Mouse (Mus musculus): ENCODE measurements at regions not wholly inside any gene's neighbourhood (a gene's known extent, or its start where the extent isn't known, plus 50 kb on each side); places are given as distances from the start of the nearest gene placed in this dataset.

GRCm38 (mm10) chr2:167847281-167848077 is 84.4 kb upstream of the Ptpn1 start:
- no peak for DNase-seq

GRCm38 (mm10) chr2:167845370-167845769 is 86.5 kb upstream of the Ptpn1 start:
- DNase-seq: no peak

GRCm38 (mm10) chr2:167844556-167844955 is 87.3 kb upstream of the Ptpn1 start:
- DNase-seq: no peak

DNA sequence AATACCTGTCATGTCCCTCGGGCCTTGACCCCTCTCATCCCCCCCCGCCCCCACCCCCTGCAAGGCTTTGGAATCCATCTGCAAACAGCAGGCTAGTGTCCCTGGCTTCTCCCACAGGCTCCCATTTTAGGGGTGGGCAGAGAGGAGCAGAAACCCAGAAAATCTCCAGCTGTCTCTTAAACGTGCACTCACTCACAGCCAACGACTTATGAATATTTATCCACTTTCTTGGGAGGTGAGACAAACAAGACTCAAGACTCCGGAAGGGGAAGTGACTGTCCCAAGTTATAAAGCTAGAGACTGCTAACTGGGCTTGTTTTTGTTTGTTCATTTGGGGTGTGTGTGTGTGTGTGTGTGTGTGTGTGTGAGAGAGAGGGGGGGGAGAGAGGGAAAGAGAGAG is 87.9 kb upstream of the Ptpn1 start:
- DNase-seq: no peak

GRCm38 (mm10) chr2:167842993-167843392 is 88.9 kb upstream of the Ptpn1 start:
- no peak for DNase-seq

- DNase-seq: no peak
Measured at GRCm38 (mm10) chr2:167842473-167842872, 89.4 kb upstream of the Ptpn1 start.

DNA sequence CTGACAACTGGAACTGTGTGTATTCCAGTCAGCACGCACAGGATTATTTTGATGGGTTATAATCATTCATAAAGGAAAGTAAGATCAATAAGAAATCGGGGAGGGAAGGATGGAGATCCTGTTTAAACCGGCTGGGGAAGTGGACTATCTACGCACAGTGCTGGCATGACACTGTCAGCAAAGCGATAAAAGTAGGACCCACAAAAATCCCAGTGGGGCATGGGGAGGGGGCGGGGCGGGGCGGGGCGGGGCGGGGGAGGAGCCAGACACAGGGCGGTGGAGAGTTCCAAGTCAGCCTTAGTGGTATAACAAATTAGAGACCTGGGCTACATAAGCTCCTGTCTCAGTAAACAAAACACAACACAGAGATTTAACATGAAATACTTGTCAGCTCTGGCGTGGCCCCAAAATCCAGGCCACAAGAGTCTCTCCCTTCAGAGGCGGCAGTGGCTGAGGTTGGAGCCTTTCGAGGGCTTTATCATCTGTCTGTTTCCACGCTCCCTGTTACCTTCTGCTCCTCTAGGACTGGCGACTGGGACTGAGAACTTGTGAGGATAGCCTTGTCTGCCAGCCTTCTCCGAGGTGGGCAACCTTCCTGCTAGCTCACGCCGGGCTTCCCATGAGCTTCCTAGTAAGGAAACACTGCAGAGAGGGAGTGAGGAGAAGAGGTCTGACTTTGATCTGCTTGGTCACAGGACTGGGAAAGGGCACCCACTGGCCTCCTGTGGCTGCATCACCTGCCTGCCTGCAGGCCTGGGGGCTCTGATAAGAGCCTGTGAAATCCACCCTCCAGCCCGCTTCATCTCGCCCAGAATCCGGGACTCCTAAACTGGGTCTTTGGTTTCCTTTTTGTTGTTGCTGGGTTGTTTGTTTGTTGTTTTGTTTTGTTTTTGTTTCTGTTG is 90.3 kb upstream of the Ptpn1 start:
- no peak for DNase-seq

DNA sequence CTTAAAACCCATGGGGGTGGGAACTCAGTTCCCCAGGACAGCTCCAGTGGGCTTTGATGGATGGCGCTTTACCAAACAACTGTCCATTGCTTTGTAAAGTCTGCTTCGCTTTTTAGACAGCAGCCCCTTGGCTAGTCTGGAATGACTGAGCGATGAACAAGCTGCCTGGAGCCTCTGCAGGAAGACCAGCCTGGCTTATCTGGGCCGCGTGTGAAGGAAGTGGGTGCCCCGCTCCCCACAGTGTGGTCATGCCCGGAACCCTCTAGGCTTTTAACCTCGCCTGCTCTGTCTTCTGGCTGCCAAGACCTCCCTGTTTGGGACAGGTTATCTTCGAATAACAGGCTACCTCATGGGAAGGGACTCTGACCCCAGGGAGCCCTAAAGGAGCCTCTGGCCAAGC is 91.5 kb upstream of the Ptpn1 start:
- no peak for DNase-seq

DNA sequence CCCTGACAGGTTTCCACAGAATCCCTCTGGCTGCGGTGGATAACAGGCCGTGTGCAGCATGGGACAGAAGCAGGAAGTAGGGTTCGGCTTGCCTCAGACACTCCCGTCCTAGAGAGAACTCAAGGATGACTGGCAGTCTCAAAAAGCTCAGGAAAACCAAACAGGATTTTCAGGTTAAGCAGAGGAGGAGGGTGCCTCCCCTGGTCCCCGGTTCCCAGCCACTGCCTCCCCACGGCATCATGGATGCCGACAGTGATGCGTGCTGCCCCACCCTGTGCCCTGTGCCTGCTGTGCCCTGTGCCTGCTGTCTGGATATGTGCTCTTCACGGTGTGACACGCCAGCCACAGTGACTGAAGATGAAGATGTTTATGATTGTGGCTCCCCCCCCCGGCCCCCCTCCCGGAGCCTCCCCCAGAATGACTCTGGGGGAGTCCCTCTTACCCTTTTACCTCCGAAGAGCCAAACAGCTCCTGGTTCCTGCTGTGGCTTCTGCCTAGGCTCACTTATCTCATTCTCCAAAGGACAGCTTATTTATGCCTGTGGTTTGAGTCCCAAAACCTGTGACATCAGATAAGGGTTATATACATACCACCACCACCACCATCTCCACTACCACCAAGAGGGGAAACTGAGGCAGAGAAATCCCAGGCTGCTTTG is 92.4 kb upstream of the Ptpn1 start:
- no peak for DNase-seq

DNA sequence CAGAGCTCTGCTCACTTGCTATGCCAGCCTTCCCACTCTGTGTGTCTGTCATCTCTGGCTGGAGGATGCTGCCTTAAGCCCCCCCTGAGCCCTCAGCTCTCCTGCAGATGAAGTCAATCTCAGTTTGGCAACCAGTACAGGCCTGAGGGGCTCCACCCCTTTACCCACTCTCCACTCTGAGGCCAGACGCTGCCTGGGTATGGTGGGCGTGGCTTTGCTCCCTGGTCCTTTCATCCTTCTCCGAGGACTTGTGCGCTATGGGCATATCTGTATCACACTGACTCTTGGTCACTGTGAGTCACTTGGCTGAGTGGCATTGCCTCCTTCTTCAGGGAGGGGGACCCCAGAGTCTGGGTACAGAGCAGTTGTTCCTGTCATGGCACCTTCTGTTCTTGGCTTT is 94.3 kb upstream of the Ptpn1 start:
- DNase-seq: no peak

- no peak for DNase-seq
Measured at GRCm38 (mm10) chr2:167836611-167837010, 95.2 kb upstream of the Ptpn1 start.

- DNase-seq: no peak
Measured at GRCm38 (mm10) chr2:167834605-167835004, 97.3 kb upstream of the Ptpn1 start.

GRCm38 (mm10) chr2:167833290-167833953 is 98.4 kb upstream of the Ptpn1 start:
- DNase-seq: no peak

DNA sequence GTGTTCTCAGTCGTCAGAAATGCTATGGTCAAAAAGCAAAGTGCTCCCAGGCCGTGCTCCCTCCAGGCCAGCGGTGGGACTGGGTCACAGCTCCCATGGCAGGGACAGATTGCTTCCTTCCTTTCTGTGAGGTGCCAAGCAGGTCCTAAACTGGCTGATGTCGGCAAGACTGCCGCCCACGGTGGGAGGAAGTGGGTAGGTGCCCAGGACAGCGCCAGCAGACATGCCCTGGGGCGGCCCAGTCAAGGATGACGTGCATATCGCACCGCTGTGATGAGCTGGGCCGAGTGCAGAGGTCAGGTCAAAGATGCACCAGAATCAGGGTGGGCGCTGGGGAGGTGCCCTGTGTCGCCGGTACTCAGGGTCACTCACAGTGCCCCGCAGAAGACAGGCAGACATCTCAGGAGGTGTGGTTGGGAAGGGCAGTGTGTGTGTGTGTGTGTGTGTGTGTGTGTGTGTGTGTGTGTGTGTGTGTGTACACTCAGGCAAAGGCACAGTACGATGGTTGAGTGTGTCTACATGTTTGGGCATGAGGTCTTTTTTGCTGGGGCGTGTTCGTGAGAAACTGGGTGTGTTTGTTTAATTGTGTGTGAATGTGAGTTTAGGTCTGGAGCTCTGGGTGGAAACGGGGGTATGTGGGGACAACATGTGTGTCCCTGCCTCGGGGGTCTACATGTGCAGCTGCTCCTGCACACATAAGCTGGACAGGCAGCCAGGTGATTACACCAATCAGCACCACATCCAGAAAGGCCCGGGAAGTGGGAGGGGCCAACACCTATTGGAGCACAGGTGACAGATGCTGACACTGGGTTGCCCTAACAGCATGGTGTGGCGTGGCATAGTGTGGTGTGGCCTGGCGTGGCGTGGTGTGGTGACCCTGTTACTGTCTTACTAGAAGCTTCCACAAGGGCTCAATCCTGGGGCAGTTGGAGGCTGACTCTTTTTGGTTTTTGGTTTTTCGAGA is 100.5 kb upstream of the Ptpn1 start:
- DNase-seq: peak; percentile 33

GRCm38 (mm10) chr2:167828258-167828657 is 103.6 kb upstream of the Ptpn1 start:
- no peak for DNase-seq

GRCm38 (mm10) chr2:167826922-167827703 is 104.7 kb upstream of the Ptpn1 start:
- no peak for DNase-seq

DNA sequence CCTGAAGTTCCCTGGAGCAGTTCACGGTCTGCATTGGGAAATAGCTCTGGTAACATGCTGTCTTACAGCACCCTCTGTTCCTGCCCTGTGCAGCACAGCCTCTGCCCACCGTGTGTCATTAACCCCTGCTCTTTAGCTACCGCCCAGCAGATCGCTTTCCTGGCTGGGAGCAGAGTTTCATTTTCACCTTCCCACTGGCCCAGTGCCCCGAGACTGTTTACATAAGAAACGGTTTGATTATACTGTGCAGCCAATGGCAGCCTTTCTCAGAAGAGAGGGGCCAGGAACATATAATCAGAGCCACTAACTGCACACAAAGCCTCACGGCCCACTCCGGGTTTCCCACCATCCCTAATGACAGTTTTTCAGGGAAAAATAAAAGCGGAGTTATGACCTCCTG is 108.3 kb upstream of the Ptpn1 start:
- no peak for DNase-seq

GRCm38 (mm10) chr2:167823044-167823443 is 108.8 kb upstream of the Ptpn1 start:
- DNase-seq: no peak

- DNase-seq: no peak
Measured at GRCm38 (mm10) chr2:167821186-167821585, 110.7 kb upstream of the Ptpn1 start.

DNA sequence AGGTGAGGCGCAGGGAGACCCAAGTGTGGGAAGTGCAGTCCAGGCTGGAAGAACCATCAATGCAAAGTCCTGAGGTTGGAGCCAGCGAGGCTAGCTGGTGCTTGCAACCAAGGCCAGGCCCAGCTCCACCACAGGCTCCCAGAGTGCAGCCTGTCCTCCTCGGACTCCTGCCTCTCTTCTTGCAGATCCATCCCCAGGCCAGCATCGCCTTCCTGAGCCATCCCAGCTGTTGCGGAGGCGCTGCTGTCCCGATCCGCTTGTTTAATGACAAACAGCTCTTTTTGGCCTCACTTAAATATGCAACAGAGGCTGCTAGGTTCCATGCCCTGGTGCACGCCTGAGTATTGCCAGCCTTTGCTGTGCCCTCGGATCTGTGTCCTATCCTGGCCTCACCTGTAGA is 113.1 kb upstream of the Ptpn1 start:
- DNase-seq: no peak

GRCm38 (mm10) chr2:167817030-167817429 is 114.8 kb upstream of the Ptpn1 start:
- no peak for DNase-seq

All from layer of hippocampus, adult 9-11 months (tissue).